Mouse (Mus musculus) embryonic facial prominence, embryonic 14.5 days (tissue): ENCODE data around the gene Fgf22. TPM values are rescaled to one million over a fixed set of nuclear protein-coding genes. Genes with fewer than 3 reads are reported as not detected.

Experiments used
- ATAC-seq: fragments of 200-750 bp; cut with Nextera tagmentation; 2 replicates; pipeline ENCODE4 v1.8.0; 2017; ENCODE audit warnings: low read depth, moderate number of reproducible peaks, moderate TSS enrichment
- DNase-seq: peaks from one replicate; pipeline ENCODE4 v3.0.0-alpha.2; 2015; ENCODE audit warnings: low spot score
- H3K27ac ChIP-seq: fragments of 300-500 bp; sonication (generic); replicated peaks from 2 replicates; pipeline ENCODE4 v1.5.1; 2014; ENCODE audit warnings: low read depth, mild to moderate bottlenecking, low read length, moderate library complexity
- H3K27me3 ChIP-seq: fragments of 300-500 bp; sonication (generic); replicated peaks from 2 replicates; pipeline ENCODE4 v1.6.1; 2014; ENCODE audit warnings: low read length; ENCODE audit not compliant: control insufficient read depth, insufficient read depth
- H3K36me3 ChIP-seq: fragments of 300-500 bp; sonication (generic); 2 replicates; pipeline ENCODE4 v1.6.1; 2014; ENCODE audit warnings: low read length, mixed read lengths; ENCODE audit not compliant: control insufficient read depth, insufficient read depth
- H3K4me1 ChIP-seq: fragments of 300-500 bp; sonication (generic); 2 replicates; pipeline ENCODE4 v1.6.1; 2014; ENCODE audit warnings: antibody characterized with exemption, low read length; ENCODE audit not compliant: control insufficient read depth, insufficient read depth
- H3K4me2 ChIP-seq: fragments of 300-500 bp; sonication (generic); 2 replicates; pipeline ENCODE4 v1.6.1; 2014; ENCODE audit warnings: low read depth, mild to moderate bottlenecking, low read length, moderate library complexity, mixed read lengths
- H3K4me3 ChIP-seq: fragments of 300-500 bp; sonication (generic); 2 replicates; pipeline ENCODE4 v1.5.1; 2014; ENCODE audit warnings: low read depth, mild to moderate bottlenecking, low read length
- H3K9ac ChIP-seq: fragments of 300-500 bp; sonication (generic); 2 replicates; pipeline ENCODE4 v1.6.1; 2014; ENCODE audit warnings: low read depth, mild to moderate bottlenecking, low read length, moderate library complexity, mixed read lengths
- H3K9me3 ChIP-seq: fragments of 300-500 bp; sonication (generic); 2 replicates; pipeline ENCODE4 v1.6.1; 2016; ENCODE audit warnings: low read length; ENCODE audit not compliant: control insufficient read depth
- WGBS: fragments of 180-500 bp; shearing (Covaris S2); extraction: QIAGEN DNeasy Blood & Tissue Kit; methylation state at CpG from one replicate; pipeline ENCODE4 v1.1.7; 2014; 5-methylcytosine and 5-hydroxymethylcytosine counted together
- polyA plus RNA-seq: library from polyadenylated mRNA; unstranded; fragments of >200 nt; fragmentation: Nextera tagmentation; extraction: Ambion mirVana; gene quantifications from 2 replicates; pipeline ENCODE4 v1.2.1, GENCODE M21; 2014

Fgf22 gene
- polyA plus RNA-seq, 1 experiment from 2014 or later, result 0.38 TPM

DNA sequence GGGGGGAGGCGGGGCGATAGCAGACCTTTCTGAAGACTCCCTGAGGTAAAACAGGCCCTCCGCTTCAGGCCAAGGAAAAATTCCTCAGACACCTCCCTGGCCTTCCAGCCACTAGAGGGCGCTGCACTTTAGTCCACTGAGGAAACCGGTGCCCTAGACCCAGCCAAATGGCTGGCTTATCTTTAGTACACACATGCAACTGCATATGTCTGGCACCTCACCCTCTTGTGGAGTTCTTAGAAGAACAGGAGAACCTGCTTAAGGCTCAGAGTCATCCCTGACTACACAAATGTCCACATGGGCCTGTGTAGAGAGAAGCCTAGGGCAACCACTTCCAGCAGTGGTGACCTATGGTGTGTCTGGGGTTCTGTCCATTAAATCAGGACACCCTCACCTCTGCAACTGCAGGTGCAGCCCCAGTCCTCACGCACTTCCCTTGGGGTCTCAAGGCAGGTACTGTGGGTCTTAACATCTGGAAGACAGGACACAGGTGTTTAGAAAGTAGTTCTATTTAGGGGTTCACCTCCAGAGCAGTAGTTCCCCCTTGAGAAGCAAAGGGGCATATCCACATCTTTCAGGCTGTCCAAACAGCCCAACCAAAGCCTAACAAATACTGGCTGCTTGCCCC is 42.3 kb upstream of the Fgf22 start:
- Histone ChIP-seq H3K4me2 (no peak overlapping the region), H3K9ac (no peak overlapping the region), H3K4me3 (no peak overlapping the region), H3K4me1 (peaks cover 6% of the 10 kb centered on the region; the same call in 1 of the 2 replicates), H3K9me3 (no peaks in the 10 kb centered on the region), H3K36me3 (peaks cover 41% of the 10 kb centered on the region), H3K27me3 (peaks cover 31% of the 10 kb centered on the region), H3K27ac (no peak overlapping the region)
- ATAC-seq (peak; percentile 17; the same call in 1 of the 2 replicates), DNase-seq (peak; percentile 71)
- WGBS, result 10% methylated on average over 4 of the region's 6 CpGs

DNA sequence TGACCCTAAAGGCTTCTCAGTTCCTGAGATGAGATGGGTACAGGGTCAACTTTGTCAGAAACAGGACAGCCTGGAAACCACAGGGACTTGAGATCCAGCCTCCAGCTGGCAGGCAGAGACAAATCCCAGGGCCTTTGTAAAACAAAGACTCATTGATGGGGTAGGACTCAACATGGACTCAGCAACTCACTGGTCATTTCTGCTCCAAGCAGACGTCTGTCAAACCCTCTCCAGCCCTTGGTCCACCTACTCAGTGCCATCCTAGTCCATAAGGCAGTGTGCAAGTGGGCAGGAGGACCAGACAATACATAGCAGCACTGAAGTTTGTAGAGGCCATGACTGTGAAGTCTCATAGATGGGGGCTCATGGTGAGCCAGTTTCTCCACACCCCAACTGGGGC is 41.7 kb upstream of the Fgf22 start:
- DNase-seq (no peak), ATAC-seq (no peak)
- no peak overlapping the region for H3K4me3 ChIP-seq
- no peaks in the 10 kb centered on the region for H3K9me3 ChIP-seq
- peaks cover 37% of the 10 kb centered on the region for H3K27me3 ChIP-seq
- H3K4me2 ChIP-seq, result no peak overlapping the region
- H3K36me3 ChIP-seq, result peaks cover 41% of the 10 kb centered on the region
- no peak overlapping the region for H3K27ac ChIP-seq
- H3K9ac ChIP-seq, result no peak overlapping the region
- H3K4me1 ChIP-seq, result peaks cover 6% of the 10 kb centered on the region; the same call in 1 of the 2 replicates
- WGBS, result 36% methylated on average over 1 of the region's 1 CpGs

DNA sequence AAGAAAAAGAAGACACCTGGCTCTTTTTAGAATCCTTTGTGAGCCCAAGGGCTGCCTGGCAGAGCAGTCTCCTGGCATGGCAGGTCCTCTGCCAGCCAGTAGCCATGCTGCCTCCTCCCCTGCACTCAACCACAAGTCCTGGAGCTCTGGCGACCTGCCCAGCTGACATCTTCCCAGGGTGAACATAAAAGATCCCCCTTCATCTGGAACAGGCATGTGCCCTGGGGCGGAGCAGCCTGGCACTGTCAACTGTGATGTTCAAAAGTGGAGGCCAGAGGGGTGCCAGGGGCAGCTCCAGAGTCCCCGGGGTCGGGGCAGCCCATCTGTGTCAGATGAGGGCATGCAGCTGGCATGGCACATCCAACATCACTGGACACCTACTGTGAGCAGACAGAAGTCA is 39.9 kb upstream of the Fgf22 start:
- no peak for DNase-seq
- Histone ChIP-seq H3K27me3 (peaks cover 47% of the 10 kb centered on the region), H3K27ac (no peak overlapping the region), H3K9me3 (no peaks in the 10 kb centered on the region), H3K4me3 (no peak overlapping the region), H3K4me2 (no peak overlapping the region), H3K4me1 (peaks cover 6% of the 10 kb centered on the region; the same call in 1 of the 2 replicates), H3K36me3 (peaks cover 23% of the 10 kb centered on the region), H3K9ac (no peak overlapping the region)
- ATAC-seq, result no peak
- 61% methylated on average over 4 of the region's 4 CpGs for WGBS

DNA sequence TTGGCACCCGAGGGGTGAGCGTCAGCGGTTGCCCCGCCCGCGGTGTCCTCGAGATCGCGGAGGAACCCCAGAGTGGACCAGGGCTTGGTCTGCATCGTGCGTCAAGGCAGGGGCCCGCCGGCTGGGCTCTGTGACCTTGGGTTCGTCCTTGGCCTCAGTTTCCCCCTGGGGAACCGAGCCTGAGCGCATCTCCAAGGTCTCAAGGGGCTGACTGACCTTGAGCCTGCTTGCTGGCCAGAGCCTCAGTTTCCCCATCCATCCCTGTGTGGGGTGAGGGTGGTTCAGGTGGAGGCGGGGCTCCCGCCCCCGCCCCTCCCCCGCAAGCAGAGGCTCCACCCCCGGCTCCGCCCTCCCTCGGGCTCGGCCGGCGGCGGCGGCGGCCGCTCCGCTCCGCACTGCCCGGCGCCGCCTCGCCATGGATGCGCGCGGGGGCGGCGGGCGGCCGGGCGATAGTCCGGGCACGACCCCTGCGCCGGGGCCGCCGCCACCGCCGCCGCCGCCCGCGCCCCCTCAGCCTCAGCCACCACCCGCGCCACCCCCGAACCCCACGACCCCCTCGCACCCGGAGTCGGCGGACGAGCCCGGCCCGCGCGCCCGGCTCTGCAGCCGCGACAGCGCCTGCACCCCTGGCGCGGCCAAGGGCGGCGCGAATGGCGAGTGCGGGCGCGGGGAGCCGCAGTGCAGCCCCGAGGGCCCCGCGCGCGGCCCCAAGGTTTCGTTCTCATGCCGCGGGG is 38.5 kb upstream of the Fgf22 start, which contains the start of gene Hcn2:
Gene Hcn2, plus strand, starts transcription at position 381 of the 734 bp plus-strand sequence.
- Histone ChIP-seq H3K4me1 (peaks cover 6% of the 10 kb centered on the region; the same call in 1 of the 2 replicates), H3K9me3 (no peaks in the 10 kb centered on the region), H3K36me3 (peaks cover 8% of the 10 kb centered on the region), H3K27me3 (peaks cover 47% of the 10 kb centered on the region), H3K4me2 (peak within 1 kb of the TSS; percentile 98), H3K27ac (no peak within 1 kb of the TSS), H3K4me3 (peak within 1 kb of the TSS; percentile 57), H3K9ac (peak within 1 kb of the TSS; percentile 52; the same call in 1 of the 2 replicates)
- WGBS, result 10% methylated on average over 18 of the region's 91 CpGs
- DNase-seq (no peak), ATAC-seq (peak; percentile 17; the same call in 1 of the 2 replicates)

DNA sequence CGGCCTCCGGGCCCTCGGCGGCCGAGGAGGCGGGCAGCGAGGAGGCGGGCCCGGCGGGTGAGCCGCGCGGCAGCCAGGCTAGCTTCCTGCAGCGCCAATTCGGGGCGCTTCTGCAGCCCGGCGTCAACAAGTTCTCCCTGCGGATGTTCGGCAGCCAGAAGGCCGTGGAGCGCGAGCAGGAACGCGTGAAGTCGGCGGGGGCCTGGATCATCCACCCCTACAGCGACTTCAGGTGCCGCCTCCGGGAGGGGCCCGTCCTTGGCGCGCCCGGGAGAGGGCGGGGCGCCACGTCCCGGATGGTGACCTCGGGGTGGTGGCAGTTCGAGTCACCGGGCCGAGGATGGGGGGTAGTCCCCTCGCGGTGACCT is 37.9 kb upstream of the Fgf22 start:
- Histone ChIP-seq H3K27ac (no peak overlapping the region), H3K4me2 (peak overlapping the region; percentile 98), H3K4me3 (peak overlapping the region; percentile 57), H3K36me3 (peaks cover 3% of the 10 kb centered on the region), H3K9ac (peak overlapping the region; percentile 52; the same call in 1 of the 2 replicates), H3K4me1 (peaks cover 6% of the 10 kb centered on the region; the same call in 1 of the 2 replicates), H3K27me3 (peaks cover 47% of the 10 kb centered on the region), H3K9me3 (no peaks in the 10 kb centered on the region)
- WGBS, result 7% methylated on average over 6 of the region's 44 CpGs
- no peak for DNase-seq
- ATAC-seq, result no peak

DNA sequence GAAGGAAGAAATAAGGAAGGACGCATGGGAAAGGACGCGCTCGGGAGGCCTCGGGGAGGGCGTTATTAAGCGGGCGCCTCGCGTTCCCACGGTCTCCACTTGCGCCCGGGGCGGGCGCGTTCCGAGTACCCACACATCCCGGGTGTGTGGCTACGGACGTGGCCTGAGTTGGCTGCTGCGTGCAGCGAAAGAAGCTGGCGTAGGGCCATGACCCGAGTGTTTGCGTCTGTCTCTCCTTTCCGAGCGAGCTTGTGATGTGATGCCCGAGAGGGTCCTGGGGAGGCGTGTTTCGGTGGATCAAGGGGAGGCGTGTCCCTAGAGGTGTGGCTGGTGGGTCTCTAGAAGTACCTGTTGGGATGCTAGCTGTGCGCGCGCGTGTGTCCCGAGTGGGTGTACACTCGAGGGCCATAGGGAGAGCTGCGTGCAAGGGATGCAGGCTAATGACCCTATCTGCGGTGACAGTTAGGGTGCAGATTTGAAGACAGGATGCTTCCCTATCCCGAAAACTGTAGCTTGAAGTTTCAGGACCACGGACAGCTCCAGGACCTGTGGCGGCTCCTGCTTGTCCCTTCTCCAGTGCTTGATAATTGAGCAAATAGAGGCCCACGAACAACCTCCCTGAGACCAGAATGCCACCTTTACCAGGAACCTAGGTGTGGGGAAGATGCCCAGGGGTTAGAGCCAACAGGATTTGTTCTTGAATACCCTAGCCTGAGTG is 37.1 kb upstream of the Fgf22 start:
- H3K4me1 ChIP-seq, result peaks cover 6% of the 10 kb centered on the region; the same call in 1 of the 2 replicates
- peak overlapping the region; percentile 98 for H3K4me2 ChIP-seq
- no peaks in the 10 kb centered on the region for H3K36me3 ChIP-seq
- H3K9ac ChIP-seq, result no peak overlapping the region
- ATAC-seq (no peak), DNase-seq (peak; percentile 81)
- H3K27ac ChIP-seq, result no peak overlapping the region
- H3K27me3 ChIP-seq, result peaks cover 47% of the 10 kb centered on the region
- peak overlapping the region; percentile 57 for H3K4me3 ChIP-seq
- no peaks in the 10 kb centered on the region for H3K9me3 ChIP-seq
- 3% methylated on average over 39 of the region's 43 CpGs for WGBS

DNA sequence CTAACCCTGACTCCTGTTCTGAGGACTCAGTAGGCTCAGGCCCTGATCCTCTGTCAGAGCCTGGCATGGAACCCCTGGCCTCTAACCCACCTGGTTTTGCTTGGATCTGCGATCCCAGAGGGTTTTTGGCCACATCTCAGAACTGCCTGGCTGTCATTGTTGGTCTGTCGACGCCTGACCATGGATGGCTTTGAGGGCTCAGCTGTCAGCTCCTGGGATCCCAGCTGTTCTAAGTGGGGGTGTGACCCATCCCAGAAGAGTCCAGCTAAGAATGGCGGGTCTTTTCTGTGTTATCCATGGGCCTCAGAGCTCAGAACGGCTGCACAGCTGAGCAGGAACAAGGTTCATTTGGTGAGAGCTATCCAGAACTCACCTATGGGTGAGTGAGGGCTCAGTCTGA is 33.8 kb upstream of the Fgf22 start:
- Histone ChIP-seq H3K4me1 (peaks cover 6% of the 10 kb centered on the region; the same call in 1 of the 2 replicates), H3K27me3 (peaks cover 30% of the 10 kb centered on the region), H3K4me3 (no peak overlapping the region), H3K4me2 (no peak overlapping the region), H3K36me3 (no peaks in the 10 kb centered on the region), H3K9ac (no peak overlapping the region), H3K27ac (no peak overlapping the region), H3K9me3 (no peaks in the 10 kb centered on the region)
- 53% methylated on average over 5 of the region's 5 CpGs for WGBS
- no peak for DNase-seq
- ATAC-seq, result no peak

DNA sequence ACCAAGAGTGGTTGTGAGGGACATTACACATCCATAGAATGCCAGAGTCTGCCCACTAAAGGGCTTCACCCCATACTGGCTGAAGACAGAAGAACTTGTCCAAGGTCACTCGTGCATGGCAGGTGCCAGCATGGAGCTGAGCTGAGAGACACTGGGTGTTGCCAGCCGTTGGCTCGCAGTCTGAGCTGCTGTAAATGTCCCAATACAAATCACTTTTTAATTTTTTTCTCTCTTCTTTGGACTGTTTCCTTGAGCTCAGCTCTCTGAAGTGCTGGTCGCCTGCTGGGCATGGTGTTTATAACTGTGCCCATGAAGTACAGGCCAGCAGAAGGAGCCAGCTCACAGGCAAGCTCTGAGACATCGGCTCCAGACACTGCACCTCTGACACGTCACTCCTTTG is 31.8 kb upstream of the Fgf22 start:
- peaks cover 11% of the 10 kb centered on the region for H3K27me3 ChIP-seq
- H3K9ac ChIP-seq, result no peak overlapping the region
- no peak for ATAC-seq
- H3K27ac ChIP-seq, result no peak overlapping the region
- no peaks in the 10 kb centered on the region for H3K36me3 ChIP-seq
- WGBS, result 64% methylated on average over 6 of the region's 6 CpGs
- no peaks in the 10 kb centered on the region for H3K9me3 ChIP-seq
- no peak overlapping the region for H3K4me2 ChIP-seq
- no peak overlapping the region for H3K4me3 ChIP-seq
- no peak for DNase-seq
- no peaks in the 10 kb centered on the region for H3K4me1 ChIP-seq
